8 mouse cellular contexts compared by ENCODE assay signal in the genomic region with DNA sequence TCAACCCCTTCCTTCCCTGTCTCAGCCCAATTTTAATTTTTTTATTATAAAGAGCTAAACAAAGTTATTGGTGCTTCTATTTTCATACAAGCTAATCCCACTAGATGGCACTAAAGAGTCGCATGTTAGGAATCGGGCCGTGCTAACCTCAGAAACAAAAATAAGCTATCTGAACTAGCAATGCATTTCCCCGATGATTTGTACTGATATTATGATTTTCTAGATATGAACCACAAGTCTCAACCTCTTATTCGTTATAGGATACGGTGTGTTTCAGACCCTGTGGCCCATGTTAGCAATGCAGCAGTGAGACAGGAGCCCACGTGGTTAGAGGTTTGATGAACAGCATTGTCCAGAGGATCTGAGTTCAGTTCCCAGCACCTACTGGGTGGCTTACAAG. TPM values are rescaled to one million over a fixed set of nuclear protein-coding genes. Genes with fewer than 3 reads are reported as not detected.
DNase-seq lines count a peak whose midpoint lies in the region; TF ChIP-seq lines count a peak whose summit lies in the region.

No protein-coding gene starts in this region.

- no peak for TF ChIP-seq POLR2A in CH12.LX (IDR thresholded peaks at IDR 0.05; ENCODE audit: low read depth, low read length)

- dilution Hi-C loops in CH12.LX (cut with MboI; ENCODE audit: extremely low pct_ligation_motif_present, extremely low pct_unique_long_range_greater_than_20kb, low sequenced_read_pairs), result no loop called here

- no peaks in the 10 kb centered on the region for H3K36me3 ChIP-seq in CH12.LX (replicated peaks in 1 of 2; ENCODE audit: control insufficient read depth in 1 of 2, insufficient read depth in 1 of 2, low read length in 1 of 2)

- peak; percentile 77 for TF ChIP-seq RAD21 in CH12.LX (IDR thresholded peaks at IDR 0.05; ENCODE audit: low read depth, low read length)

- H3K9me3 ChIP-seq in CH12.LX (replicated peaks; ENCODE audit: low read length), result no peaks in the 10 kb centered on the region

- H3K27ac ChIP-seq in CH12.LX (ENCODE audit: insufficient read depth, low read depth), result no peak overlapping the region

- peaks cover 1 to 19% of the 10 kb centered on the region in 2 experiments; a peak in 3 of 4 replicates for H3K4me1 ChIP-seq in CH12.LX (ENCODE audit: control insufficient read depth in 1 of 2, insufficient read depth in 2 of 2)

- no peak overlapping the region for H3K4me3 ChIP-seq in CH12.LX (replicated peaks in 1 of 3; ENCODE audit: low read depth in 2 of 3, low read length in 2 of 3, poor library complexity in 1 of 3)

- H3K4me2 ChIP-seq in CH12.LX (ENCODE audit: insufficient read depth, low read depth, poor library complexity, severe bottlenecking), result no peak overlapping the region

- no peaks in the 10 kb centered on the region for H3K79me2 ChIP-seq in CH12.LX (replicated peaks; ENCODE audit: control insufficient read depth, extremely low read depth, insufficient read depth, poor library complexity, severe bottlenecking)

- no peak overlapping the region for H3K9ac ChIP-seq in CH12.LX (ENCODE audit: insufficient read depth, low read depth)

- in situ Hi-C loops in CH12.LX (cut with MboI; ENCODE audit: low pct_ligation_motif_present, low pct_unique_long_range_greater_than_20kb, low sequenced_read_pairs), result loop anchor here (25.0 kb wide), 1 partner anchor 155 kb away; no protein-coding TSS in a partner anchor

- peak; percentile 10 to 79; a peak in 3 of 4 replicates for TF ChIP-seq CTCF in CH12.LX (conservative IDR thresholded peaks at IDR 0.05 in 1 of 2, IDR thresholded peaks at IDR 0.05 in 1 of 2; ENCODE audit: low read depth in 2 of 2, low read length in 2 of 2)

- H3K27me3 ChIP-seq in CH12.LX (replicated peaks), result no peaks in the 10 kb centered on the region

- TF ChIP-seq EP300 in CH12.LX (IDR thresholded peaks at IDR 0.05; ENCODE audit: low read length), result no peak

- peak; percentile 16 to 33 for DNase-seq in kidney, adult 8-10 months
- DNase-seq in kidney, adult 11 months, result no peak
- DNase-seq in CH12.LX (ENCODE audit: extremely low read depth), result peak; percentile 74
- peak; percentile 22 for DNase-seq in T-cell, adult 2 months (ENCODE audit: low spot score)
- DNase-seq in hindlimb bud, embryonic 11.5 days (ENCODE audit: extremely low spot score, low read depth, low spot score), result peak; percentile 60
- DNase-seq in retina, embryonic 14.5 days (ENCODE audit: low spot score), result peak; percentile 85
- no peak for DNase-seq in spleen, postnatal 10 days (ENCODE audit: low spot score in 2 of 2)
- no peak for DNase-seq in cerebellum, adult 11 months

TF ChIP-seq in CH12.LX, 34 proteins besides CTCF, POLR2A, EP300 and RAD21:
- 0 out of 2 replicates have a peak, but pooled peaks have one; percentile 51 for TF ChIP-seq SIN3A (IDR thresholded peaks at IDR 0.05; ENCODE audit: low read length)
- peak; percentile 7; the same call in 1 of the 2 replicates for TF ChIP-seq IRF4 (IDR thresholded peaks at IDR 0.05; ENCODE audit: low read depth, low read length)
- 0 out of 2 replicates have a peak, but pooled peaks have one; percentile 27 for TF ChIP-seq NELFE (IDR thresholded peaks at IDR 0.05; ENCODE audit: low read depth, low read length)
- TF ChIP-seq JUND (conservative IDR thresholded peaks at IDR 0.05; ENCODE audit: low read depth, low read length), result 0 out of 2 replicates have a peak, but pooled peaks have one; percentile 38
- no peak for TF ChIP-seq CHD1 (IDR thresholded peaks at IDR 0.05; ENCODE audit: low read depth, low read length)
- TF ChIP-seq MYC (IDR thresholded peaks at IDR 0.05; ENCODE audit: low read depth, low read length), result peak; percentile 58; the same call in 1 of the 2 replicates
- peak; percentile 69 for TF ChIP-seq SMC3 (IDR thresholded peaks at IDR 0.05; ENCODE audit: low read depth, low read length)
- TF ChIP-seq MAX (IDR thresholded peaks at IDR 0.05; ENCODE audit: low read length), result peak; percentile 65; the same call in 1 of the 2 replicates
- no peak; the same call in 1 of the 2 replicates for TF ChIP-seq MXI1 (IDR thresholded peaks at IDR 0.05; ENCODE audit: low read depth, low read length)

RNA-seq across cellular contexts. Expression of gene Trim45, which starts 5.2 kb away (rescaled TPM):
- total RNA-seq in CH12.LX (2012; rRNA removed) (3.4 and 4.4 TPM in 2 replicates), CH12.LX (2014; rRNA removed) (2.2 and 2.7 TPM in 2 replicates)
- polyA plus RNA-seq in CH12.LX (2012; ENCODE audit: insufficient read length, low read depth), result 2.1 and 3.3 TPM in 2 replicates

RNA-seq across cellular contexts. Expression of gene Ttf2, which starts 52.6 kb away (rescaled TPM):
- 27.2 and 31.8 TPM in 2 replicates for total RNA-seq in CH12.LX (2012; rRNA removed)
- total RNA-seq in CH12.LX (2014; rRNA removed), result 29.7 and 30.3 TPM in 2 replicates
- 29.7 and 34.0 TPM in 2 replicates for polyA plus RNA-seq in CH12.LX (2012; ENCODE audit: insufficient read length, low read depth)

Comparison
In these comparisons a context has a peak if more than half of its experiments do, and no peak if none do; other contexts are left out.
1. DNase-seq: peak in kidney, adult 8-10 months (2 of 2), CH12.LX (single experiment), T-cell, adult 2 months (single experiment), hindlimb bud, embryonic 11.5 days (single experiment) and retina, embryonic 14.5 days (single experiment); none in kidney, adult 11 months (single experiment), spleen, postnatal 10 days (0 of 2) and cerebellum, adult 11 months (single experiment).